Mouse (Mus musculus) cerebellum, adult 2 months (tissue): ENCODE data around the gene H1foo. TPM values are rescaled to one million over a fixed set of nuclear protein-coding genes. Genes with fewer than 3 reads are reported as not detected.

ENCODE experiments used
- DNase-seq, 2 experiments: peaks; one replicate each; pipeline ENCODE4 v3.0.0; 2021
- H3K27ac ChIP-seq: fragments of 200-500 bp; 2 replicates; pipeline ENCODE4 v1.5.1; 2012; ENCODE audit warnings: low read length, control low read depth, inconsistent platforms; ENCODE audit not compliant: insufficient read depth
- H3K27me3 ChIP-seq: fragments of 200-500 bp; 2 replicates; pipeline ENCODE4 v1.6.1; 2012; ENCODE audit warnings: inconsistent platforms, mild to moderate bottlenecking, low read length, moderate library complexity; ENCODE audit not compliant: control insufficient read depth, insufficient read depth
- H3K4me1 ChIP-seq: fragments of 200-500 bp; 2 replicates; pipeline ENCODE4 v1.6.1; 2011; ENCODE audit warnings: low read length; ENCODE audit not compliant: control insufficient read depth, insufficient read depth
- H3K4me3 ChIP-seq: fragments of 200-500 bp; replicated peaks from 2 replicates; pipeline ENCODE3; 2011; ENCODE audit warnings: mild to moderate bottlenecking, low read depth, low read length, control low read depth; ENCODE audit not compliant: insufficient read depth
- CTCF ChIP-seq: fragments of 200-500 bp; IDR thresholded peaks from 2 replicates; pipeline ENCODE4 v1.5.1; 2011; ENCODE audit warnings: low read depth, mild to moderate bottlenecking, control low read depth, low read length, moderate library complexity, borderline replicate concordance; ENCODE audit not compliant: insufficient read depth
- POLR2A ChIP-seq: fragments of 200-500 bp; IDR thresholded peaks from 2 replicates; pipeline ENCODE4 v1.6.1; 2011; ENCODE audit warnings: low read length, control low read depth, borderline replicate concordance; ENCODE audit not compliant: insufficient read depth
- WGBS: fragments of 180-500 bp; shearing (Covaris S2); methylation state at CpG from one replicate; pipeline ENCODE4 v1.1.7; 2018; 5-methylcytosine and 5-hydroxymethylcytosine counted together
- polyA plus RNA-seq: library from polyadenylated mRNA; depleted of rRNA; stranded (reverse); fragments of >200 nt; gene quantifications from 2 replicates; pipeline ENCODE4 v1.2.3, GENCODE M21; 2012

The H1foo gene
- polyA plus RNA-seq, 1 experiment: not detected

- Histone ChIP-seq H3K4me1 (peaks cover 45% of the 10 kb centered on the region), H3K27ac (peak overlapping the region; percentile 80), H3K27me3 (no peaks in the 10 kb centered on the region), H3K4me3 (no peak overlapping the region)
- TF ChIP-seq CTCF: no peak
- peak; percentile 25; the same call in 1 of the 2 replicates for TF ChIP-seq POLR2A
- peak; percentile 75 to 82 for DNase-seq
- 10% methylated on average over 17 of the region's 17 CpGs for whole genome bisulfite sequencing
Measured at GRCm38 (mm10) chr6:115915601-115916445, 28.9 kb upstream of the H1foo start.

DNA sequence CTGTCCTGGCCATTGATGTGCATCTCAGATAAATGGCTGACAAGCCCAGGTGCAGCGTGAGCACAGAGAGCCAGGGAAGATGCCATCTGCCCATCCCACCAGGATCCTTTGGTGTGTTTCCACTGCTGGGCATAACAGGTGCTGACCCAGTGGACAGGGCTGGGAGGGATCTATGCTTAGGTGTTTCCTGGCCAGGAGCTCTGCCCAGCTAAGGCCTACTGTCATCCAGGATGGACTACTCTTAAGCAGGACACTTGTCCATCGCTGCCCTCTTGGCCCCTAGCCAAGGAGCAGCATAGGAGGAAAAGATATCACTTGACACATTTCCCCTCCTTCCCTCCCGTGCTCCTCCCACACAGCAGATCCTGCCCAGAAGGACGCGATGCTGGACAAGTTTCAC lies 28.1 kb upstream of the H1foo start:
- peak; percentile 68 to 73 for DNase-seq
- TF ChIP-seq POLR2A (no peak), CTCF (no peak)
- peaks cover 41% of the 10 kb centered on the region for H3K4me1 ChIP-seq
- H3K27ac ChIP-seq: peak overlapping the region; percentile 80
- H3K4me3 ChIP-seq: no peak overlapping the region
- no peaks in the 10 kb centered on the region for H3K27me3 ChIP-seq
- WGBS: 27% methylated on average over 5 of the region's 5 CpGs

DNA sequence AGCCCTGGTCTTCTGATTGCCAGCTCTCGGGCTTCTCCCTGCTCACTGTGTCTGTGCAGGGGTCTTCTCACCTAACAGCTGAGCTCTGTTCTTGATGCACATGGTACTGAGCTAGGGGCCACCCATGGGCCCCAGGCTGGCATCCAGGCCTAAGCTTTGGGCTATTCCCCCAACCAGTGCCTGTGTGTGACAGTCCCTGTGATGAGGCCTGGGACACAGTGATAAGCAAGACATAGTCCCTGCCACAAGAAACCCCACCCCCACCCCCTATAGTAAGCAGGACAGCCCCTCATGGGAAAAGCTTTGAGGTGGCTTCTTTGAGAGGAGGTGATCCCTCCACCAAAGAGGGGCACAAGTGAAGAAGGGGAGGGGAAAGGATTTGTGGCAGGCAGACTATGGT lies 26.1 kb upstream of the H1foo start:
- DNase-seq: no peak
- no peak overlapping the region for H3K27ac ChIP-seq
- WGBS: 100% methylated on average over 1 of the region's 1 CpGs
- H3K4me1 ChIP-seq: peaks cover 37% of the 10 kb centered on the region
- no peaks in the 10 kb centered on the region for H3K27me3 ChIP-seq
- no peak overlapping the region for H3K4me3 ChIP-seq
- TF ChIP-seq CTCF: no peak
- no peak for TF ChIP-seq POLR2A

GRCm38 (mm10) chr6:115919876-115920275 lies 24.9 kb upstream of the H1foo start:
- Histone ChIP-seq H3K27ac (no peak overlapping the region), H3K27me3 (no peaks in the 10 kb centered on the region), H3K4me1 (peaks cover 32% of the 10 kb centered on the region), H3K4me3 (no peak overlapping the region)
- no peak for DNase-seq
- TF ChIP-seq POLR2A (no peak), CTCF (no peak)
- 84% methylated on average over 5 of the region's 5 CpGs for WGBS

GRCm38 (mm10) chr6:115924829-115925228 lies 19.9 kb upstream of the H1foo start:
- TF ChIP-seq POLR2A (no peak), CTCF (no peak)
- Histone ChIP-seq H3K4me3 (no peak overlapping the region), H3K4me1 (peaks cover 12% of the 10 kb centered on the region), H3K27ac (no peak overlapping the region), H3K27me3 (no peaks in the 10 kb centered on the region)
- no peak for DNase-seq
- 82% methylated on average over 6 of the region's 6 CpGs for WGBS

DNA sequence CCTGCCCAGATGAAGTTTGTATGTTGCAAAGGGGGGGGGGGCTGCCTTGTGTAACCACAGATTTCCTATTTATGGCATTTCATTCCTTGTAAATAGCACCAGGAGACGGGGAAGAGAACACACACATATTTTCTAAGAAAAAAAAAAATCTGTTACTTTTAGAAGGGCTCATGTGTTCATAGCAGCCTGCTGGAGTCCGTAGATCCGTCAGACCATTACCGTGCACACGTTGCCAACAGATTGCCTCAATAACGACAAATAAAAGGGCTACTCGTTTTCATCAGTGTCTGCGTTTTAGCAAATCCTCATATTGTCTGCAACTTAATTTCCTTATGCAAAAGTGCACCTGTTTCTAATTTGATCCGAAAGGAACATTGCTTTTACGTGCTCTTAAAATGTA lies 18.3 kb upstream of the H1foo start:
- Histone ChIP-seq H3K4me1 (peaks cover 12% of the 10 kb centered on the region), H3K27ac (no peak overlapping the region), H3K4me3 (no peak overlapping the region), H3K27me3 (no peaks in the 10 kb centered on the region)
- 75% methylated on average over 10 of the region's 10 CpGs for WGBS
- no peak for TF ChIP-seq CTCF
- TF ChIP-seq POLR2A: no peak
- DNase-seq: no peak

- no peak for TF ChIP-seq CTCF
- Histone ChIP-seq H3K4me3 (no peak overlapping the region), H3K27me3 (no peaks in the 10 kb centered on the region), H3K4me1 (peaks cover 12% of the 10 kb centered on the region), H3K27ac (no peak overlapping the region)
- WGBS: 74% methylated on average over 10 of the region's 10 CpGs
- DNase-seq: no peak
Measured at GRCm38 (mm10) chr6:115927292-115928242, 17.2 kb upstream of the H1foo start.
